Mouse (Mus musculus) heart, adult 2 months (tissue): ENCODE data around the gene Nfic.

Source experiments
- CTCF ChIP-seq: fragments of 200-600 bp; IDR thresholded peaks from 2 replicates; pipeline ENCODE4 v1.8.1; 2022; ENCODE audit warnings: antibody characterized with exemption, mild to moderate bottlenecking, moderate library complexity
- EP300 ChIP-seq: fragments of 200-500 bp; IDR thresholded peaks from 2 replicates; pipeline ENCODE4 v1.6.1; 2011; ENCODE audit warnings: low read depth, low read length, control low read depth; ENCODE audit not compliant: insufficient read depth
- POLR2A ChIP-seq: fragments of 200-500 bp; IDR thresholded peaks from 2 replicates; pipeline ENCODE4 v1.6.1; 2011; ENCODE audit warnings: mild to moderate bottlenecking, low read depth, low read length, control low read depth; ENCODE audit not compliant: insufficient read depth

- TF ChIP-seq CTCF (no peak), EP300 (no peak), POLR2A (peak; percentile 66; the same call in 1 of the 2 replicates)
Observed at GRCm38 (mm10) chr10:81426897-81427296, 28.5 kb downstream of the Nfic start.
